Mouse (Mus musculus) cerebellum, postnatal 36 days (tissue): Measurements from ENCODE around the gene Smim26.
A peak's percentile ranks its signal among the peaks of the same experiment; 100 is the strongest.
"Not testable (repeated sequence)": the region's sequence is repeated elsewhere in the genome, so short reads cannot be mapped to it uniquely, and the experiment has no call there.

Experiments
- DNase-seq, 2 experiments: peaks; one replicate each; pipeline ENCODE4 v3.0.0; 2021 to 2022; ENCODE audit warnings: mixed read lengths in 2 of 2

Gene Smim26

DNA sequence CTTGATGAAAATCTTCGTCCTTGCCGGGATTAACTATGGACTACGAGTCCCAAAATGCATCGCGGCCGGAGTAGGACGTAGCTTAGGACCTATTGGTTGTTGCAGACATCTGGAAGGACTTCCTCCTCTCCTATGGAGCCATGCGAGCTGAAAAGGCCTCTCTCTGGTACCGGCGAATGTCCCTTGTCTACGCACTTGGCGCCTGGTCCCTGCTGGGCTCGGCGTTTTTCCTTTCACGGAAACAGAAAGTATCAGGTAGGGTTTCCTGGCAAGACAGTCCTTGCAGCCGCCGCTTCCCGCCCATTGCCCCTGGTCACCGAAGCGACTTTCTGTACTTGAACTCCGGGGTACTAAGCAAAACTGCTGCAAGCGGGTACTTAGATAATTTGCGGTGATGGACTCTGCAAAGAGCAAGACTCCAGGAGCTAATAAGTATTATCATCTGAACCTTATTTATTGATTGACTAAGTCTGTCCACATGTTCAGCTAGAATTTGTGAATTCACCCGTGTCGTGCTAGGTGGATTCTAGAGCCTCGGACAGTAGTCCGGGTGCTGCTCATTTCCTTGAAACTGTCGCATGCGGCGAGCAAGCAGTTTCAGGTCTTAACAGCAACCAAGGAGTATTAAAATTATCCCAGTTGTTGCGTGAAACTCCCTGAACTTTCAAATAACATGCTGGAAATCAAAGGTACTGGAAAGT, at the start of gene Smim26:
TSS of gene Smim26 (plus strand) at position 104 of the 701 bp plus-strand sequence.
- peak; percentile 74 to 81 for DNase-seq

GRCm38 (mm10) chr2:144544630-144545029, 49.2 kb upstream of the Smim26 start:
- no peak for DNase-seq

DNA sequence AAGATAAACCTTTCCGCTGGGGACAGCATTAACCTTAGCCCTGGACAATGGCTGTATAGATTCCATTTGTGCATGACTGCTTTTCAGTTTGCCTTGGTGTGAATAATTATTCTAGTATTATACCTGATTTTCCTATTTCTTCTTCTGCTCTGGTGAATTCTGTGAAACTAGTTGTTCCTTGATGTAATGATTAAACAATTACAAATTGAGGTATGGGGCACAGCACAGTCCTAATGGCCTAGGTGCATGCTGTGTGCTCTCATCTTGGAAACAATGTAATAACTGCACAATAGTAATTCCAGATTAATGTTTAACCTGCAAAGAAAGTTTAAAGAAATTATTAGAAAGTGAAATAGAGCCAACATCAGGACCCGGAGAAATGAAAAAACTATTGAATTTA, 48.8 kb upstream of the Smim26 start:
- no peak for DNase-seq

DNA sequence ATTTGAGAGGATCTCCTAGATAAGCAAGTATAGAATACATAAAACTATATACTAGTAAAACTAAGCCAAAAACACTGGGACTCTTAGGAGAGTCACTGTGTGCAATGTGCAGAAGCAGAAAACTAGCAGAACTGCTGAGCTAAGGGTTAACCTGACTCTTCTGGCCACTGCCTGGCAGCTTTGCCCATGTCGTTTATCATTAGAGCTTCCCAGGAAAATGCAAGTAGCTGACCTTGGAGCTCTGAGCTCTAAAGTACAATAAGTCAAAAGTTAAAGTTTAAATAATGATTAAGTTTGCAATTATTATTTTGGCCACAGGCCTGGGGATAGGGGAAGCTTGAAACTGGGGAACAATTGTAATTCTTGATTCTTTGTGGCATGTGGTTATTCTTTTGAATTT, 48.4 kb upstream of the Smim26 start:
- no peak for DNase-seq

DNA sequence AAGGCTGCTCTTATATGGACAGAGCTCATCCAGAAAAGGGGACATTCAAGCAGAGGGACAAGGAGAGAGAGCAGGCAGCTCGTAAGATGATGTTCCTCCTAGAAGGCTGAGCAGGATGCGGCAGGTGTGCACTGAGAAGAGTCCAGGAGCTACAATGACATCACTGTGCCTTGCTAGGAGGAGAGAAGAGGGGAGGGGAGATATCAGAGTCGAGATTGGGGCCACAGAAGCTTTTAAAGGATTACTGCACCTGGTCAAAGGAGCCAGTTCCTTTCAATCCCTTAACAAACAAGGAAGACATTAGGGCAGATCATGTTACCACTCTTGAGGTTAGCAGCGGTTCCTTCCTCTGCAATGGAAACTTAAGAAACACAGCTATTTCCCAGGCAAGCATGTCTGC, 46.3 kb upstream of the Smim26 start:
- no peak for DNase-seq

DNA sequence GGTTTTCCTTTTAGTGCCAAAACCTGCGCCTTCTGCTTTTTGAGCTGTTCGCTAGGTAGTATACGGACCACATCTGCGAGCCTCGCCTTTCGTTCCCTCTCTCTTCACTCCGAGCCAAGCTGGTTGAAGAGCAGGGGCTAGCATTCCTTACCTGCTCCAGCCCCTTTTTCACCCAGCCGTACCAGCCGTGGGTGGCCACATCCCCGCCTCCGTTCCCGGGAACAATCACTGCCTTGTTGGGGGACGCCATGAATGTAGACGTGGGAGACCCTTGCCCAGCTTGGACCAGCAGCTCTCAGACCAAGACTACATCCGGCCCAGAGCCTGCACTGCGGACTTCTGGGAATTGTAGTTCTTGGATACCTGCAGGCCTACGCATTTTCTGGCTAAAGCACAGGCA, 43.3 kb upstream of the Smim26 start, which contains the start of gene Rbbp9:
TSS of gene Rbbp9 (minus strand) at position 341 of the 400 bp plus-strand sequence.
- peak; percentile 60 to 66 for DNase-seq

DNA sequence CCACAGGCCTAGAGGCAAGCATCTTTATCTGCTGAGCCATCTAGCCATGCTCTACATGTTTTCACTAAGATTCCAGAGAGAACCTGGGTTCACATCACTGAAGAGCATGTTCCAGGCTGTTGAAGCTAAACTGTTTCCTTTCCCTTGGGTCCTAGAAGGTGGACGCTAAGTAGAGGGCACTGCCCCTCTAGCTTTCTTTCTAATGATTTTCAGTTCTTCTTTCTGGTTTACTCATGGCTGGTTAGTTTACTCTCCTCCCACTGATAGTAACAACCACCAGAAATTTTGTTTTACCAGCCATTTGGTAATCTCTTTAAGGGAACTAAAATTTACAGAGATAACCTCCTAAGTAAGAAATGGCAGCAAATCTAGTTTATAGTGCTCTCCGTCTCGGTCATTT, 39.9 kb upstream of the Smim26 start:
- DNase-seq, result no peak

- DNase-seq, result no peak
Observed at GRCm38 (mm10) chr2:144555286-144555819, 38.5 kb upstream of the Smim26 start.

GRCm38 (mm10) chr2:144555820-144556552, 37.9 kb upstream of the Smim26 start, which contains the start of gene Sec23b:
Gene Sec23b, plus strand, starts transcription at chr2:144556229.
- peak; percentile 97 to 99 for DNase-seq

GRCm38 (mm10) chr2:144588723-144589122, 5.1 kb upstream of the Smim26 start:
- DNase-seq, result no peak

DNA sequence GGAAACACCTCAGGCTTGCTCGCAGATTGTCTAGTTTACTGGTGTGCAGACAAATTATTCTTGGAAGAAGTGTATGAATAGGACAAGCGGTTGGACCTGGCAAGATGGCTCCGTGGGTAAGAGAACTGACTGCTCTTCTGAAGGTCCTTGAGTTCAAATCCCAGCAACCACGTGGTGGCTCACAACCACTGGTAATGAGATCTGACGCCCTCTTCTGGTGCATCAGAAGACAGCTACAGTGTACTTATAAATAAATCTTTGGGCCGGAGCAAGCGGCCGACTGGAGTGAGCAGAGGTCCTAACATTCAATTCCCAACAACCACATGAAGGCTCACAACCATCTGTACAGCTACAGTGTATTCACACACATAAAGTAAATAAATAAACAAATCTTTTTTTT, 818 bp upstream of the Smim26 start:
- not testable (repeated sequence) for DNase-seq

DNA sequence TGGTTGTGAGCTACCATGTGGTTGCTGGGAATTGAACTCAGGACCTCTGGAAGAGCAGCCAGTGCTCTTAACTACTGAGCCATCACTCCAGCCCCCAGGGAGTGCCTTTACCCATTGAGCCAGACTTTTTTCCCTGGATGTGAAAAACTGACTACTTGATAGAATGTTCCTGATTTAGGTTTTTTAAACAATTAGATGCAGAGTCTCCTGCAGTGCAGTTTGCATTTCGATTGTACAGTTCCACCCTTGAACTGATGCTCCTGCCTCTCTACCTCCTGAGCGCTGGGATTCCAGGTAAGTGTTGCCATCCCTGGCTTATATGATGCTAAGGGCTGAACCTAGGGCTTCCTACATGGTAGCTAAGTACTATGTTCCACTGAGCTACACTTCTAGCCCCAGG, 4.2 kb downstream of the Smim26 start:
- no peak for DNase-seq

DNA sequence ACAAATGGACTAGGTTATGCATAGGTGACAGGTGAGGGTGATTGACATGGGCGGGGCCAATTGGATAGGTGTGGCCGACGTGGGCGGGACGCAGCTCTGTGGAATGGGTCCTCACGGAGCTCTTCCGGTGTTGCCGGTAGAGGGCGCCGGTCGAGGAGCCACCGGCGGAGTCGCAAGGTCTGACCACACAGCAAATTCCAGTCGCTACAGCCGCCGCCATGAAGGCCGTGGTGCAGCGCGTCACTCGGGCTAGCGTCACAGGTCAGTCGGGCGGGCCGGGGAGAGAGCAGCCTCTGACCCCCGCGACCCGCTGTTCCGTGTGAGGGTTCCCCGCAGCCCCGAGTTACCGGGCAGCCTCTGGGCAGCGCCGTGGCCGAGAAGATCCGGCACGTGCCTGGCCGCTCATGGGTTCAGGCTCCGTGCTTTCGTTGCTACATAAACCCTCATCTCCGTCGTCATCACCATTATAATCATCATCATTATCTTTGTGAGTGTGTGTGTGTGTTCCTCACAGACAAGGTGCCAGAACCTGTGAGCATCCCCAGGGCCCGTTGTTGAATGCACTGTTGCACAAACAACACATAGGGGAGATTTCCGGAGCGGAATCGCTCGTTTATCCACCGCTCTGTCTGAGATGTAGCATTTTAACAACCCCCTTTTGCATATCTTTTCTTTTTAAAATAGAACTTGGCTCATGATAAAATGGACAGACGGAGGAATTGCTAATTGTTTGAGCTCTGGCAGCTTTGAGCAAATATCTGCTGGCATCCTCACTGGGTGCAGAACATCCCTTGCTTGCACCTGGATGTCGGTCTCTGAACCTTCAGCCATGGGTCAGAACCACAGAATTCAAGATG, 6.2 kb downstream of the Smim26 start, which contains the start of gene Dtd1:
TSS of gene Dtd1 (plus strand) at position 67 of the 857 bp plus-strand sequence.
- peak; percentile 93 to 94 for DNase-seq

- DNase-seq, result no peak
Observed at GRCm38 (mm10) chr2:144601576-144601975, 7.7 kb downstream of the Smim26 start.

- DNase-seq, result no peak
Observed at GRCm38 (mm10) chr2:144613956-144614355, 20.1 kb downstream of the Smim26 start.

DNA sequence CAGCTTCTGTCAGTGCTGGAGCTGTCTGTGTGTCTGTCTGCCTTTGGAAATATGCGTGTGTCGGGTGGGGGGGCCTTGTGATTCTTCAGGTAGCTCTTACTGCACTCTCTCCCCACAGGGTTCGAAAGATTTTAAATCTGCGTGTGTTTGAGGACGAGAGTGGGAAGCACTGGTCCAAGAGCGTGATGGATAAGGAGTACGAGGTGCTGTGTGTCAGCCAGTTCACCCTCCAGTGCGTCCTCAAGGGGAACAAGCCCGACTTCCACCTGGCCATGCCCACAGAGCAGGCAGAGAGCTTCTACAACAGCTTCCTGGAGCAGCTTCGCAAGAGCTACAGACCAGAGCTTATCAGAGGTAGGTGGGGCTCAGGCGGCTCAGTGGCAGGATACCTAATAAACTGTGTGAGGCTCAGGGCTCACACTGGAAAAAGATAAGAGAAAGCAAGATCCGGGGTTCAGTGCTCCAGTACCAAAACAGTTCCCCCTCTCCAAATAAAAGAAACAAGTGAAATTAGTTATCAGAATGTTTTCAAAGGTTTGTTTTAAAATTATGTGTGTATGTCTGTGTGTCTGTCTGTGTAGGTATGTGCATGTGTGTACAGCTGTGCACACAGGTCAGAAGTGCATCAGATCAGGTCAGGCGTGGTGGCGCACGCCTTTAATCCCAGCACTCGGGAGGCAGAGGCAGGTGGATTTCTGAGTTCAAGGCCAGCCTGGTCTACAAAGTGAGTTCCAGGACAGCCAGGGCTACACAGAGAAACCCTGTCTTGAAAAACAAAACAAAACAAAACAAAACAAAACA, 23.4 kb downstream of the Smim26 start:
- no peak for DNase-seq

DNA sequence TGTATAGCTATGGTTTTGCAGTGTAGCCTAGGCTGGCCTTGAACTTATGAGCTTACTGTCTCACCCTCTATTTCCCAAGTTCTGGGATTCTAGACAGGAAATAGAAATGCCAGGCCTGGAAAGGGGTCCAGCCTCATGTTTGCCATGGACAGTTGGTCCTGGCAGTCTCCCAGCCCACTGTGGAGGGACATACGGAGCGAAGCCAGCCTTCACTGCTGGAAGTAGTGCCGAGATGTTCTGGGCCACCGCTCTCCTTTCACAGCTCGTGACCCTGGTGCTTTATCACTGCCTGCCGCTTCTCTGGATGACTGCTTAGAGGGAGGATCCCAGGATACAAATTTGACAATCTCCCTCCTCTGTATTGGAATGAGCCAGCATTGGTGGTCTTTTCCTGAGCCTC, 27.6 kb downstream of the Smim26 start:
- DNase-seq, result peak; percentile 42 to 56

- DNase-seq, result no peak
Observed at GRCm38 (mm10) chr2:144633551-144633950, 39.7 kb downstream of the Smim26 start.

GRCm38 (mm10) chr2:144634231-144634630, 40.4 kb downstream of the Smim26 start:
- no peak for DNase-seq

DNA sequence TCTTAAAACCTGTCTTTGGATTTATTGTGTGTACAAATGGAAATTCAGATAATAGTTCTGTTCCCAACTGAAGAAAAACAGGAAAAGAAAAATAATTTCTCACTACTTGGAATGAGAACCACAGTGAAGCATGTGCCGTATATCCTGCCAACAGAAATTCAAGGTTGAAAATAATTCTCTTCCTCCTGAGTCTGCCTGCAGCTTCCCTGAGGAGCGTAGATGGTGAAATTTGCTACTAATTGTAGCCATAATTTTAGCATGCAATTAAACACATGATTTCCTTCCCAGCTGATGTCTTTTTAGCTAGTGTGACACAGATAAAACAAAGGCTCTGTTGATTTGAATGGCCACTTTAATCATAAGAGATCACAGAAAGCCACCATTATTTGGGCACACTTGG, 40.9 kb downstream of the Smim26 start:
- no peak for DNase-seq

- DNase-seq, result peak; percentile 63 to 68
Observed at GRCm38 (mm10) chr2:144635644-144636320, 41.9 kb downstream of the Smim26 start.
